Mouse (Mus musculus) gastrocnemius, adult 2 months (tissue): ENCODE data around the gene Tram2. TPM values are rescaled to one million over a fixed set of nuclear protein-coding genes. Genes with fewer than 3 reads are reported as not detected.

Experiments used
- DNase-seq: peaks from one replicate; pipeline ENCODE4 v3.0.0; 2022
- H3K27ac ChIP-seq: fragments of 200-600 bp; 2 replicates; pipeline ENCODE4 v1.8.1; 2022; ENCODE audit warnings: mild to moderate bottlenecking
- H3K4me3 ChIP-seq: fragments of 200-600 bp; 2 replicates; pipeline ENCODE4 v1.8.1; 2022; ENCODE audit warnings: mild to moderate bottlenecking, moderate library complexity
- CTCF ChIP-seq: fragments of 200-600 bp; IDR thresholded peaks from 2 replicates; pipeline ENCODE4 v1.8.1; 2022; ENCODE audit warnings: antibody characterized with exemption, mild to moderate bottlenecking, moderate library complexity
- intact Hi-C: fragments of 180-260 bp; cut with DNase I; formaldehyde crosslinking; loops from one replicate; pipeline ENCODE4 v1.15.1; 2025
- total RNA-seq, 2 experiments: library from RNA; stranded (reverse); gene quantifications; 2 replicates each; pipeline ENCODE4 v1.2.3; 2021

The Tram2 gene
- total RNA-seq, 2 experiments from 2014 or later: 2.6 to 3.4 TPM

- no peak for DNase-seq
- no peak overlapping the region for H3K4me3 ChIP-seq
- peak; percentile 37; the same call in 1 of the 2 replicates for TF ChIP-seq CTCF
- peak overlapping the region; percentile 31; the same call in 1 of the 2 replicates for H3K27ac ChIP-seq
- intact Hi-C loops: no loop called here
Observed at GRCm38 (mm10) chr1:20974341-20975135, 104.5 kb downstream of the Tram2 start.

- TF ChIP-seq CTCF: no peak
- no peak for DNase-seq
- Histone ChIP-seq H3K27ac (no peak overlapping the region), H3K4me3 (no peak overlapping the region)
- intact Hi-C loops: no loop called here
Observed at GRCm38 (mm10) chr1:20973389-20973788, 105.6 kb downstream of the Tram2 start.

DNA sequence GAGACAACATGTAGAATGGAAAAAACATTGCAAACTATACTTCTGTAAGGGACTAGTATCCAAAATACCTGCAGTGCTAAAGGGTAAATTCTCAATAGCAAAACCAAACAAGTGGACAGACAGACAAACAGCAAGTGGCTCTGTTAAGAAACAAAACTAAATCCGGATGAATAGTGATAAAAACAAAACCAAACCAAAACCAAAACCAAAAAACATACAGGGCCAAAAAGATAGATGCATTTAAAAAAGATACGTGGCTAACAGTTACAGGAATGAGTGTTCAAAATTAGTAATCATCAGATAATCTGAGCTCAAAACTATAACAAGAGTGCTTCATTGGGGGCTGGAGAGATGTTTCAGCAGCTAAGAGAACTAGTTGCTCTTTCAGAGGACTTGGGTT lies 109.4 kb downstream of the Tram2 start:
- Histone ChIP-seq H3K4me3 (no peak overlapping the region), H3K27ac (no peak overlapping the region)
- TF ChIP-seq CTCF: no peak
- intact Hi-C loops: no loop called here
- no peak for DNase-seq

DNA sequence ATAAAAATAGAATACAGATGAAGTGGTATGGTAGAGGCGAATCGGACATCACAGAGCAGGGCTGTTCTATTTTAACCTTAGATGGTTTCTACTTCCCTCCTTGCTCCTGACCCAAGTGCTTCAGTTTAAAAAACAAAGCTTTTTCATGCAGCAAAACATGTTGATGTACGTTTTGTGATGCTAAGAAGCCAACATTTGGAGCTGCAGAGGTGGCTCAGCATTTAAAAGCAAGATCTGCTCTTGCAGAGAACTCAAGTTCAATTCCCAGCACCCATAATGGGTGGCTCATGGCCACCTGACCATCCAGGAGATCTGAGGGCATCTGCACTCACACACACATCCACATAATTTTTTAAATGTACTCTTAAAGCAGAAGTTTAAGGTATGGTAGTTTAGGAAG lies 124.2 kb downstream of the Tram2 start:
- intact Hi-C loops: no loop called here
- TF ChIP-seq CTCF: no peak
- no peak overlapping the region for H3K4me3 ChIP-seq
- H3K27ac ChIP-seq: no peak overlapping the region
- no peak for DNase-seq

GRCm38 (mm10) chr1:20951799-20952198 lies 127.2 kb downstream of the Tram2 start:
- peak overlapping the region; percentile 77 for H3K27ac ChIP-seq
- intact Hi-C loops: no loop called here
- H3K4me3 ChIP-seq: peak overlapping the region; percentile 81
- no peak for DNase-seq
- no peak for TF ChIP-seq CTCF

DNA sequence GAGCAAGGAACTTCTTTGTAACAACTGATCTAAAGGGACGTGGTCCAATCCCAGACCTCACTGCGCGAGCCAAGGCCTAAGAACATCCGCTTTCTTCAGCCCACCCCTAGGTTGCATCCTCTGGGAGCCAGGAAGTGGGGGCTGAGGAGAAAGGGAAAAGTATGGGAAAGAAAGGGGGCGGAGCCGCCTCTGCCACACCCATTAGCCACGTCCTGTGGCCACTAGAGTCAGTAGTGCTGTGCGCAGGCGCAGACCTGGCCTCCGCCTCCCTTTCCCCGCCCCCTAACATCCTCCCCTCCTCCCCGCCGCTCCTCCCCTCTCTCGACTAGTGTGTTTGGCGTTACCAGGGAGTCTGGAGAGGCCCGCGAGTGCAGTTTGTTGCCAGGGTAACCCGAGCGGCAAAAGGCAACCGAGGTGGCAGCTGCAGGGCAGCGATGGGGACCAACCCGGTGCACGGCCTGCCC lies 127.7 kb downstream of the Tram2 start, which contains the start of gene Efhc1:
TSS of gene Efhc1 (plus strand) at position 327 of the 464 bp plus-strand sequence.
- peak; percentile 96 for DNase-seq
- peak within 1 kb of the TSS; percentile 81 for H3K4me3 ChIP-seq
- TF ChIP-seq CTCF: no peak
- intact Hi-C loops: no loop called here
- H3K27ac ChIP-seq: peak within 1 kb of the TSS; percentile 77

Other genes with a start within 250 kb of the Tram2 start
- under 1 TPM; 0.36 to 0.73 TPM for gene Paqr8, start 188.6 kb downstream of the Tram2 start, total RNA-seq
- under 1 TPM; 0.18 to 0.50 TPM for gene Efhc1, start 127.6 kb downstream of the Tram2 start, total RNA-seq
- 1 to 10 TPM in 1 of 2 experiments, under 1 TPM in 1; 0.97 to 1.3 TPM for gene Tmem14a, start 139.3 kb upstream of the Tram2 start, total RNA-seq
- under 1 TPM; 0.46 to 0.47 TPM for gene Gsta3, start 161.4 kb upstream of the Tram2 start, total RNA-seq